Mouse (Mus musculus) lung, postnatal 0 days (tissue): ENCODE data around the gene Pex19.

ENCODE experiments used
- CTCF ChIP-seq: IDR thresholded peaks from 2 replicates; pipeline ENCODE4 v1.5.1; 2016; ENCODE audit warnings: antibody characterized with exemption, mild to moderate bottlenecking
- EP300 ChIP-seq: IDR thresholded peaks from 2 replicates; pipeline ENCODE4 v1.6.1; 2016; ENCODE audit warnings: antibody characterized with exemption, mild to moderate bottlenecking, control low read depth

GRCm38 (mm10) chr1:172155518-172155917 is 29.0 kb downstream of the Pex19 start:
- TF ChIP-seq EP300 (no peak), CTCF (no peak)
